Mouse (Mus musculus) A20 (cell line): ENCODE results near the gene Ppil1.
"Not testable (repeated sequence)": the region's sequence is repeated elsewhere in the genome, so short reads cannot be mapped to it uniquely, and the experiment has no call there.

Source experiments
- DNase-seq: peaks from one replicate; pipeline ENCODE4 v3.0.0-alpha.2; 2011; ENCODE audit warnings: low read depth, low spot score

Ppil1 gene

DNA sequence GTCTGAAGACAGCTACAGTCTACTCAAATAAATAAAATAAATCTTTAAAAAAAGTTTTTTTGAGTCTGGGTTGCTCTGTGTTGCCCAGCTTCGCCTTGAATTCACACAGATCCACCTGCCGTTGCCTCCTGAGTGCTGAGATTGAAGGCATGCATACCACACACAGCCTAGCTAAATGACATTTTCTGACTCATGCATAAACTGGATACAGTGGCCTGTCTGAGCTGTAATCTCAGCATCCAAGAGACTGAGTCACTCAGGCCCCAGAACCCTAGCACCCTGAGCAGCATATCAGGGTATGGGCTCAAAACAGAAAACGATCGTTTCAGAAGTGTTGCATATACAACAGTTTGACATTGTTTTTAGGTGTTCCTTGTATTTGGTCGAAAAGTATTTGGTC lies 17.6 kb upstream of the Ppil1 start:
- DNase-seq, result no peak

- no peak for DNase-seq
These were observed 16.4 kb upstream of the Ppil1 start for GRCm38 (mm10) chr17:29280422-29280821.

- no peak for DNase-seq
These were observed 9.9 kb upstream of the Ppil1 start for GRCm38 (mm10) chr17:29273889-29274288.

DNA sequence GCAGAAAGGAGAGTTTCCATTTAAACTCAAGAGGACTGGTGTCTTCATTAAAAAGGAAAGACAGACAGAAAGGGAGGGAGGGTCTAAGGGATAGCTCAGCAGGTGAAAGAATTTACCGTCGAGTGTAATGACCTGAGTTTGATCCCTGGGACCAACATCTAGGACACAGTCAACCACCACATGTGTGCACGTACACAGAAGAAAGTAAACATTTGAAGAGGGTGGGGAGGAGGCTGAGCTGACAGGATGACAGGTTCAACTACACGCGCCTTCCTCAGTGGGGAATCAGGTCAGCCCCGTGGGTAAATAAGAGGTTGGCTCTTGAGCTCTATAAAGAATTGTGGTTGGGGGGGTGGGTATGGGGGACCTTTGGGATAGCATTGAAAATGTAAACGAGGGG lies 9.2 kb upstream of the Ppil1 start:
- no peak for DNase-seq

DNA sequence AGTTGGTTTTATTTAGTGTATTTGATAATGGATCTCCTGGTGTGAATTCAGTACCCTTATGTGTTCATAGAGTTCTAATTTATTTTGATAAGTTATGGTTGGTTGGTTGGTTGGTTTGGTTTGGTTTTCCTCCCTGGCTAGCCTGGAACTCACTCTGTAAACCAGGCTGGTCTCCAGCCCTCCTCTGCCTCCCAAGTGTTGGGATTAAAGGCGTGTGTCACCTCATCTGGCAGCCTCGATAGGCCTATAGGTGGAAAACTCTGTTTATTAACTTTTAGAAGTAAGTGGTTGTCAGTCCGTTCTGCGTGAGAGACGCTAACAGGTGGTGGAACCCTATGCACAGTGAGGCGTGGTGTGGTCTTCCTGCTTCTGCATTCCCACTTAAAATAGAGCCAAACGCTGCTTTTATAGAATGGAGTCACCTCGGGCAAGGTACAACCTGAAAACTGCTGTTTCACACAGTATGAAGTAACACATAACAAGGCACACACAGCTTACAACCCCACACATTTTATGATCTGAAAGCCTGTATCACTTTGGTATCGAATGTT lies 6.2 kb upstream of the Ppil1 start:
- peak; percentile 82 for DNase-seq

DNA sequence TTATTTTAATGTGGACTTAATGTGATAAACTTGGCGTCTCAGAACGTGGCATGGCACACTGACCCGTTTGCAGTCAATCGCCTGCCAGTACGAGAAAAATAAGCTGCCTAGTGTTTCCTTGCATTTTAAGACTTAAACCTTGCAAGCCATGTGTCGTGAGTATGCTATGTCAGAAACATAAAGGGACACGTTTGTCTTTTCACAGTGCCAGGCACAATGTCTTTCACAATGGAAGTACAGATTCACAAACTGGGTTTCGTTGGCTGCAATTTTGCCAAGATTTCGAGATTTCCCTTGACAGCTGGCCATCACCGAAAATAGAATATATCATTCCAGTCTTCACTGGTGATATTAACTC lies 5.3 kb upstream of the Ppil1 start:
- DNase-seq, result no peak

- DNase-seq, result peak; percentile 98
These were observed 4.8 kb upstream of the Ppil1 start, which contains the start of gene BC004004 for GRCm38 (mm10) chr17:29268682-29269348. BC004004 (plus strand) TSS chr17:29268788.

DNA sequence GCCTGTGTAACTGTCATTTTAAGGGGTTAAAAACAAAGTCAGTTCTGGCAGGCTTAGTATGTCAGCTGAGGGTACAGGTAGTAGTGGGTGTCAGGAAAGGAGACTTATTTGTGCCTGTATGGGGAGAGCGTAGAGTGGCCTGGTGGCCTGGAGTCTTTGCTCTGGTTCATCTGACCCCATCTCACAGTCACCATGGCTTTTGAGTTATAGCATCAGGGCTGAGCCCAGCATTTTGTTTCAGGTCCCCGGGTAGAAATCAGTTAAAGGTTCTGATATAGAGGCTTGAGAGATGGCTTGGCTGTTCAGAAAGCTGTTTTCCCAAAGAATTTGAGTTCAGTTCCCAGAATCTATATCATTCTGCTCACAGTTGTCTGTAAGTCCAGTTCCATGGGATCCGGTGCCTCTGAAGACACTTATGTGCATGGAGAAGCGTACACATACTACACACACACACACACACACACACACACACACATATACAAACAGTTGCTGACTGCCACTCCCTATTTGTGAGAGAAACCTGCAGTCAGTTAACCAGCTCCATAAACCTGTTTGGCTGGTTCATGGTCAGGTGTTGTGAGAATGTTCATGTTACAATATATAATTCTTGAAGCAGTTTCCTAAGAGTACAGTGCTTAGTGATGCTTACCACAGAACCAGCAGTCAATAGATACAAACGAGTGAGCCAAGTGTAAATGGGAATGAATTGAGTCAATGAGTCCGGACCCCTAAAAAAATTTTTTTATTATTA lies 4.1 kb upstream of the Ppil1 start:
- no peak for DNase-seq

GRCm38 (mm10) chr17:29267040-29267439 lies 3.1 kb upstream of the Ppil1 start:
- DNase-seq, result not testable (repeated sequence)

DNA sequence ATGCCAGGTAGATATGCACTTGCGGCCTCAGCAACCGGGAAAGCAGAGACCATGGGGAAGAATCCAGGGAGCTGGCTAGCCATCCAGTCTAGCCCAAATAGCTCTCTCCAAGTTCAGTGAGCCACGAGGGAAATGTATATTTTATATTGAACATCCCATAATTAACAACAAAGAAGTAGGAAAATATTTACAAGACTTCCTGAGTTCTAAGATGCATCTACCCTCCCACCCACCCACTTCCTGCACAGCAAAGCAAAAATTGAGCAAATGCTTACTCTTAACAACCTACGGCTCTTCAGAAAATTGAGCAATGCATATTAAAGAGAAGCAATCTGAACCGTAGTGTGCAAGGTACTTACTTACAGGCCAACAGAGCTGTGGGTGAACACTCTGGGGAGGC lies 774 bp upstream of the Ppil1 start:
- DNase-seq, result peak; percentile 66

DNA sequence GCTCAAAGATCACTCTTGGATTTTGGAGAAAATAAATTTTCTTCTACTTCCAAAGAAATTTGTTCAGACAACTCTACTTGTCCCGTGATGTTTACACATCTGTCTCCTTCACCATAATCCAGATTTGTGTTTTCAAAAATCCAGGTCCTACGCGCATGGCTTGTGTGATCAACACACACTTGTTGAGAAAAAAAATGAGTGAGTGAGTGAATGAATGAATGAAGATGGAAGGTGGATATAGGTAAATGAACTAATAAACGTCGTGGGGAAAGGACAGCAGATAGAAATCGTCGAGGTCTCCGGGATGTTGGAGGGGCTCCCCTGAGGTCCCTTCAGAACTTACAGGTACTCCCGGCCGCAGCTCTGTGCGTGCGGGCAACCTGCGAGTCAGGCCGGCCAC lies 569 bp downstream of the Ppil1 start:
- DNase-seq, result no peak

DNA sequence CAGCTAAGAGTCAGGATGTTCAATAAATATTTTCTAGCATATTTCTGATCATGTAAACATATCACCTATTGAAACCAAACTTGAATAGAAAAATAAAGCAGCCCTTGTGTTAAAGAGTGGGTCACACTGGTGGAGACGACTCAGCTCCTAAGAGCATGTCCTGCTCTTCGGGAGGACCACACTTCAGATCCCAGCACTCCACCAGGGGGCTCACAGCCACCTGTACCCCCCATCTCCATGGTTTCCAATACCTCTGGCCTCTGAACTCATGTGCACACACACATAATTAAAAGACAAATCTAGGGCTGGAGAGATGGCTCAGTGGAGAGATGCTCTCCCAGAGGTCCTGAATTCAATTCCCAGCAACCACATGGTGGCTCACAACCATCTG lies 1.7 kb downstream of the Ppil1 start:
- DNase-seq, result peak; percentile 74

GRCm38 (mm10) chr17:29261603-29262258 lies 2.3 kb downstream of the Ppil1 start:
- peak; percentile 58 for DNase-seq

DNA sequence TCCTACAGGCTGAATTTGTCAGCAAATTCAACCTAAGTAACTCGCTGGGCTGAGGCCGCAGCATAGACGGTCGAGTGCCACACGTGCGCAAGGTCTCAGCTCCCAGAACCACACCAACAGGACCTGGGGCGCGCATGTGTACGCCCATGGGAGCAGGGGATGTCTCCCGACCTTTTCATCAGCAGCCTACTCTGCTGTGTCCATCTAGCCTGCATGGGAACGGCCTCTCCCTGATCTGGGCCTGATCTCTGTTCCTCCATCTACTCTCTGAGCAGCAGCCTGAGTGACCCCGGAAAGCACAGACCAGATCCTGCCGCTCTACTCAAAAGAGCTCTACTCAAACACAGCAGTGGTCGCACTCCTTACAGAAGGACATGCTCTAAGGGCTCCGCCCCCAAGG lies 3.5 kb downstream of the Ppil1 start:
- no peak for DNase-seq

GRCm38 (mm10) chr17:29259489-29259888 lies 4.5 kb downstream of the Ppil1 start:
- peak; percentile 84 for DNase-seq

- no peak for DNase-seq
These were observed 5.1 kb downstream of the Ppil1 start for GRCm38 (mm10) chr17:29258921-29259320.

- DNase-seq, result no peak
These were observed 5.9 kb downstream of the Ppil1 start for GRCm38 (mm10) chr17:29258025-29258558.

DNA sequence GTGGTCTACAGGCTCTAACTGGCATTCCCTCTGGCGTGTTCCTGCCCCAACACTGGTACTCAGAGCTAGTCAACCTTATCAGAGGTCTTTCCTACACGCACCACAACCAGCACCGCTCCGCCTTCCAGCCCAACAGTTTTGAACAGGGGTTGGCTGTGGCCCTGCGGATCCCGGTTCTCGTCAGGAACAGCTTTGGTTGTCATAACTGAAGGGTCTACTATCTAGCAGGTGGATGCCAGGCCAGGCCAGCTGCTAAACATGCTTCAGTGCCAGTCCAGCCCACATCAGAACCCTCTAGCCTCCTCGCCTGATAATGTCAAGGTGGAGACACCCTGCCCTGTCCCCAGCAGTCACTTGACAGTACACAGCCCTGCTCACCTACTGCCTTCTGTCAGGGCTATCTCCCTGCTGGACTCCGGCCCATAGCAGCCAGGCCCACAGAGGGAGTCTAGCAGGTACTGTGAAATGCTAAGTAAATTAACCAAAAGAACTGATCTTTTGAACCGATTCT lies 6.9 kb downstream of the Ppil1 start:
- no peak for DNase-seq

DNA sequence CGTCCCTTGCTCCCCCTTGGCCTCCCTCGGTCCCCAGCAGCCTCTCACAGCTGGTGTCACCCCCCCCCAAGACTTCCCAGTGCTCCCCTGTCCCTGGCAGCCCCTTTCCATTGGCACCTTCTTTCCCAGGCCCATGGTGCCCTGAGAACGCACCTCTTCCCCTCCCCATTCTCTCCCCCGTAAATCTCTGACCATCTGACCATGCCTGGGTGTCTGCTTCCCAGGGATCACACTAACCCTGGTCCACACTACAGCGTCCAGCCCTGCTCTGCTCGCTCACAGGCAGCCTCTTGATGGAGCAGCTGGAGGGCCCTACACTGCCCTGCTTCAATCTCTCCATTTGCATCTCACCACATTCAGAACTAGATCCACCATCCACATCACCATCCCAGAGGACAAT lies 7.5 kb downstream of the Ppil1 start:
- no peak for DNase-seq

GRCm38 (mm10) chr17:29254784-29255183 lies 9.2 kb downstream of the Ppil1 start:
- not testable (repeated sequence) for DNase-seq

DNA sequence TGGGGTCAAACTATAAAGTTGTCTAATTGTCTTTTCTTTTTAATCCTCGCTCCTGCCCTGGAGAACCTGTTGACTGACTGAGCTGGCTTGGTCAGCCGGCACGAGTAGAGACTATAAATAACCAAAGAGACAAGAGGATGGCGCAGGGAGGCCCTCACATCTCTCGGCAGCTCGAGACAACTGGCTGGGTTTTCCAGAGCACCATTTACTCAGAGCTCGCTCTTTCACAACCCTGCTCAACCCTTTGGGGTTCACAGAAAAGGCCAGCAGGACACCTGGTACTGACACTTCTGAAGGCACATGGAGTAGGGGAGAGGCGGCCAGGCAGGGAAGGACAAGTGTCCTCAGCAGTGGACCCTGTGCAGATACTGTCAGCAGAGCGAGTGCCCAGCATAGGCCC lies 10.3 kb downstream of the Ppil1 start:
- DNase-seq, result no peak

- no peak for DNase-seq
These were observed 10.8 kb downstream of the Ppil1 start for GRCm38 (mm10) chr17:29253236-29253635.
